Mouse (Mus musculus) forebrain, embryonic 12.5 days (tissue): ENCODE results near the gene Ift81. TPM values are rescaled to one million over a fixed set of nuclear protein-coding genes. Genes with fewer than 3 reads are reported as not detected.

Experiments used
- ATAC-seq: fragments of 200-750 bp; cut with Nextera tagmentation; 2 replicates; pipeline ENCODE4 v1.8.0; 2017; ENCODE audit warnings: moderate TSS enrichment; ENCODE audit not compliant: low FRiP score
- H3K27ac ChIP-seq: fragments of 300-500 bp; sonication (generic); 2 replicates; pipeline ENCODE4 v1.5.1; 2016; ENCODE audit warnings: mild to moderate bottlenecking
- H3K27me3 ChIP-seq: fragments of 300-500 bp; sonication (generic); 2 replicates; pipeline ENCODE4 v1.6.1; 2016; ENCODE audit warnings: mild to moderate bottlenecking
- H3K36me3 ChIP-seq: fragments of 300-500 bp; sonication (generic); replicated peaks from 2 replicates; pipeline ENCODE4 v1.6.1; 2016; ENCODE audit warnings: mild to moderate bottlenecking
- H3K4me1 ChIP-seq: fragments of 300-500 bp; sonication (generic); 2 replicates; pipeline ENCODE4 v1.6.1; 2016
- H3K4me2 ChIP-seq: fragments of 300-500 bp; sonication (generic); 2 replicates; pipeline ENCODE4 v1.6.1; 2016; ENCODE audit warnings: mild to moderate bottlenecking, moderate library complexity
- H3K4me3 ChIP-seq: fragments of 300-500 bp; sonication (generic); replicated peaks from 2 replicates; pipeline ENCODE4 v1.5.1; 2016; ENCODE audit warnings: mild to moderate bottlenecking
- H3K9ac ChIP-seq: fragments of 300-500 bp; sonication (generic); 2 replicates; pipeline ENCODE4 v1.6.1; 2016; ENCODE audit warnings: mild to moderate bottlenecking
- H3K9me3 ChIP-seq: fragments of 300-500 bp; sonication (generic); 2 replicates; pipeline ENCODE4 v1.6.1; 2016
- WGBS: fragments of 180-500 bp; shearing (Covaris S2); methylation state at CpG from one replicate; pipeline ENCODE4 v1.1.7; 2016; 5-methylcytosine and 5-hydroxymethylcytosine counted together
- polyA plus RNA-seq: library from polyadenylated mRNA; unstranded; fragments of >200 nt; fragmentation: Nextera tagmentation; extraction: Ambion mirVana; gene quantifications from 2 replicates; pipeline ENCODE4 v1.2.1, GENCODE M21; 2016

Gene Ift81
- polyA plus RNA-seq, 1 experiment from 2014 or later, result 54.7 TPM

DNA sequence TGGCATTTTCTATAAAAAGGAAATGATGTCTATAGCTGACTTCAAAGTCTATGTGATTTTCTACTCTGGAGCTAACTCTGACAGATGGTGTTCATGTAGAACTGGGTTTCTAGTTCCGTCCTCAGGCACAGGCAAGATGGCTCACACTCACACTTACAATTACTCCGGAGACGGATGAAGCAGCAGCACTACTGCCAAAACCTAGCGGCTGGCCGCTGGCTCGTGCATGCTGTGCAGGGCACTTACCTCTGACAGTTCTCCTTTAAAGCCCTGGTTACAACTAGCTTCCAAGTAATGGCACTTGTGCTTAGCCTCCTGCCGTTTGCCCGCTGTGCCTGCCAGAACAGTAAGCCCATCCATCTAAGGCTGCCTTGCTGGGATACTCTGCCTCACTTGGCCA, 47.7 kb downstream of the Ift81 start:
- H3K36me3 ChIP-seq, result peaks cover 57% of the 10 kb centered on the region
- no peaks in the 10 kb centered on the region for H3K9me3 ChIP-seq
- no peak overlapping the region for H3K9ac ChIP-seq
- no peaks in the 10 kb centered on the region for H3K27me3 ChIP-seq
- no peak for ATAC-seq
- WGBS, result 76% methylated on average over 8 of the region's 8 CpGs
- no peak overlapping the region for H3K4me2 ChIP-seq
- H3K4me1 ChIP-seq, result no peaks in the 10 kb centered on the region
- no peak overlapping the region for H3K4me3 ChIP-seq
- no peak overlapping the region for H3K27ac ChIP-seq

- H3K4me1 ChIP-seq, result no peaks in the 10 kb centered on the region
- H3K4me3 ChIP-seq, result no peak overlapping the region
- no peaks in the 10 kb centered on the region for H3K9me3 ChIP-seq
- no peak overlapping the region for H3K4me2 ChIP-seq
- no peaks in the 10 kb centered on the region for H3K27me3 ChIP-seq
- 87% methylated on average over 8 of the region's 8 CpGs for WGBS
- peaks cover 56% of the 10 kb centered on the region for H3K36me3 ChIP-seq
- no peak for ATAC-seq
- H3K27ac ChIP-seq, result no peak overlapping the region
- no peak overlapping the region for H3K9ac ChIP-seq
These were observed 53.7 kb downstream of the Ift81 start for GRCm38 (mm10) chr5:122560654-122561053.

GRCm38 (mm10) chr5:122558127-122558526, 56.2 kb downstream of the Ift81 start:
- H3K4me2 ChIP-seq, result no peak overlapping the region
- H3K4me1 ChIP-seq, result no peaks in the 10 kb centered on the region
- H3K4me3 ChIP-seq, result no peak overlapping the region
- ATAC-seq, result no peak
- 95% methylated on average over 10 of the region's 10 CpGs for WGBS
- peaks cover 43% of the 10 kb centered on the region for H3K36me3 ChIP-seq
- no peak overlapping the region for H3K27ac ChIP-seq
- no peaks in the 10 kb centered on the region for H3K9me3 ChIP-seq
- H3K27me3 ChIP-seq, result no peaks in the 10 kb centered on the region
- H3K9ac ChIP-seq, result no peak overlapping the region

DNA sequence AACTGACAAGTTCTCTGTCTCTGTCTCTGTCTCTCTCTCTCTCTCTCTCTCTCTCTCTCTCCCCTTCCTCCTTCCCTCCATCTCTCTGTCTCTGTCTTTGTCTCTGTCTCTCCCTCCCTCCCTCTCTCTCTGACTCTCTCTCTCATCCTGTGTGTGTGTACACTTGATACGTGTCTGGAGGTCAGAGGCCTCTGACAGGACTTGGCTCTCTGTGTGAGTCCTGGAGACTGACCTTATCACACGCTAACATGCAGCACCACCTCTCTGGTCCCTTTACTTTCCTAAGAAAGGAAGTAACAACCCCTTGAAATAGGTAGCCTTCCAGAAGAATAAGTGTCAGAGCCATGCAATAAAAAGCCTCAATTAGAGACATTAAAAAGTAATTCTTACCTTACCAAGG, 59.2 kb downstream of the Ift81 start:
- ATAC-seq, result no peak
- no peak overlapping the region for H3K27ac ChIP-seq
- no peaks in the 10 kb centered on the region for H3K27me3 ChIP-seq
- 79% methylated on average over 2 of the region's 2 CpGs for WGBS
- no peak overlapping the region for H3K4me3 ChIP-seq
- H3K4me1 ChIP-seq, result no peaks in the 10 kb centered on the region
- H3K36me3 ChIP-seq, result peaks cover 35% of the 10 kb centered on the region
- no peak overlapping the region for H3K4me2 ChIP-seq
- no peaks in the 10 kb centered on the region for H3K9me3 ChIP-seq
- H3K9ac ChIP-seq, result no peak overlapping the region

DNA sequence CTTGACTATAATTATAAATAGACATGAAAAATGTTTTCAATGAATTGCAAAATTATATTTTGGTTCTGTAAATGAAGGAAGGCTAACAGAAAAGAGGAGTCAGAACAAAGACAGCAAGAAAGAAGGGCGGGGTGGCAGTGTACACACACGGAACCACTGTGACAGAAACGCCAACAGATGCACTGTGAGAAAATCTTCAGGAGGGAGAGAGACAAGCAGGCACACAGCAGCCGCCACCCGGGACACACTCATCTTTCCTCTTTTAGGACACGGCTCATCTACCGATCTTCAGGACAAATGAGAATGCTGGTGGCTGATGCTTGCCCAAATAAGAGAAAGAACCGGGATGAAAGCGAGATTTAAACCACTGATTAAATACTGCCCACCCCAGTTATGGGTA, 61.7 kb downstream of the Ift81 start:
- no peak overlapping the region for H3K4me2 ChIP-seq
- no peaks in the 10 kb centered on the region for H3K27me3 ChIP-seq
- peaks cover 4% of the 10 kb centered on the region for H3K4me1 ChIP-seq
- 88% methylated on average over 9 of the region's 9 CpGs for WGBS
- ATAC-seq, result no peak
- H3K9me3 ChIP-seq, result no peaks in the 10 kb centered on the region
- no peak overlapping the region for H3K9ac ChIP-seq
- peaks cover 12% of the 10 kb centered on the region; the same call in 1 of the 2 replicates for H3K36me3 ChIP-seq
- no peak overlapping the region for H3K27ac ChIP-seq
- no peak overlapping the region for H3K4me3 ChIP-seq

- Histone ChIP-seq H3K36me3 (peaks cover 8% of the 10 kb centered on the region; the same call in 1 of the 2 replicates), H3K27me3 (no peaks in the 10 kb centered on the region), H3K4me2 (no peak overlapping the region), H3K4me3 (no peak overlapping the region), H3K4me1 (peaks cover 4% of the 10 kb centered on the region), H3K9ac (no peak overlapping the region), H3K27ac (no peak overlapping the region), H3K9me3 (no peaks in the 10 kb centered on the region)
- no peak for ATAC-seq
- 76% methylated on average over 8 of the region's 8 CpGs for WGBS
These were observed 63.9 kb downstream of the Ift81 start for GRCm38 (mm10) chr5:122550460-122550859.

DNA sequence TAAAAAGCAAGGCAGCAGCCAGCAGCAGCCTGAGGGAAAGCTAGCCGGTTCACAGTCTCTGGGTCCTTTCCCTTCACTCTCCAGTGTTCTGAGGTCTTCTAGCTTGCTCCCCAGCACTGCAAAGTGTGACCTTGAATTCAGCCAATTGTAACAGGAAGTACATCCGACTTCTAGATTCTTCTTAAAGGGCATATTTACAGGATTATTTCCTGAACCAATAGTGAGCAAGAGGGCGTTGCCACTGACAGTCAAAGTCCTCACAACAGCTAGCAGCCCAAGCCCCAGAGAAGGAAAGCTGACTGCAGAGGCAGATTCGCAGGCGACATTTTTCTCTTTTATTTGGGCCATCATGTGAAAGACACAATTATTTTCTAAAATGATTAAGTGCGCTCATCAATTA, 65.6 kb downstream of the Ift81 start:
- 69% methylated on average over 6 of the region's 6 CpGs for WGBS
- H3K4me1 ChIP-seq, result peaks cover 4% of the 10 kb centered on the region

GRCm38 (mm10) chr5:122547810-122548209, 66.5 kb downstream of the Ift81 start:
- no peak for ATAC-seq
- Histone ChIP-seq H3K27ac (no peak overlapping the region), H3K4me1 (peaks cover 4% of the 10 kb centered on the region), H3K9ac (no peak overlapping the region), H3K9me3 (no peaks in the 10 kb centered on the region), H3K36me3 (no peaks in the 10 kb centered on the region; the same call in 1 of the 2 replicates), H3K4me2 (no peak overlapping the region), H3K4me3 (no peak overlapping the region), H3K27me3 (no peaks in the 10 kb centered on the region)
- WGBS, result 38% methylated on average over 6 of the region's 6 CpGs

More for the DNA sequence above, 65.6 kb downstream of the Ift81 start:
- H3K27me3 ChIP-seq, result no peaks in the 10 kb centered on the region
- no peak for ATAC-seq
- H3K36me3 ChIP-seq, result peaks cover 4% of the 10 kb centered on the region; the same call in 1 of the 2 replicates
- no peaks in the 10 kb centered on the region for H3K9me3 ChIP-seq
- H3K27ac ChIP-seq, result no peak overlapping the region
- no peak overlapping the region for H3K4me3 ChIP-seq
- H3K4me2 ChIP-seq, result no peak overlapping the region
- no peak overlapping the region for H3K9ac ChIP-seq

DNA sequence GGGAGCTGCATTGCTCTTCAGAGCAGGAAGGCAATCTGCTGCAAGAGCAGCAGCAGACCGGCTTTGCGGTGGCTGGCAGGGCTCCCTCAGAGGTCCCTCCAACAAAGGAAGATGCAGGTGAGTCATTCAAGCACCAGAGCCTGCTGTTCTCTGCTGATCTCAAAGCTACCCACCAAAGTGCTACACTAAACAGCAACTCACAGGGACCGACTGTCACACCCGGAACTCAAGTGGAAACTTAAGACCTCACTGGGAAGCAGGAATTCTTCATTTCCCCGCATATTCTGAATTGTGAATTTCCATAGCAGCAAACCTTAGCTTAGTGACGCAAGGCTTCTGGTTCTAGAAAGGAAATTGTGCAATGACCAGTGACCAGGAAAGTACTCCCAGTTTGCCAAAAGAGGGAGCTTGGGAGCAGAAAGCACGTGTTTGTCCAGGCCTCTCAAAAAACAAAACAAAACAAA, 67.0 kb downstream of the Ift81 start:
- H3K27me3 ChIP-seq, result no peaks in the 10 kb centered on the region
- 68% methylated on average over 7 of the region's 7 CpGs for WGBS
- no peak for ATAC-seq
- no peak overlapping the region for H3K27ac ChIP-seq
- H3K9ac ChIP-seq, result no peak overlapping the region
- peaks cover 4% of the 10 kb centered on the region for H3K4me1 ChIP-seq
- no peaks in the 10 kb centered on the region for H3K9me3 ChIP-seq
- H3K4me2 ChIP-seq, result no peak overlapping the region
- H3K36me3 ChIP-seq, result no peaks in the 10 kb centered on the region; the same call in 1 of the 2 replicates
- no peak overlapping the region for H3K4me3 ChIP-seq

GRCm38 (mm10) chr5:122543392-122543791, 70.9 kb downstream of the Ift81 start:
- no peak overlapping the region for H3K4me3 ChIP-seq
- H3K9ac ChIP-seq, result no peak overlapping the region
- H3K4me2 ChIP-seq, result no peak overlapping the region
- H3K27ac ChIP-seq, result no peak overlapping the region
- 95% methylated on average over 6 of the region's 6 CpGs for WGBS
- H3K27me3 ChIP-seq, result no peaks in the 10 kb centered on the region
- peaks cover 4% of the 10 kb centered on the region for H3K4me1 ChIP-seq
- H3K9me3 ChIP-seq, result no peaks in the 10 kb centered on the region
- H3K36me3 ChIP-seq, result peaks cover 7% of the 10 kb centered on the region; the same call in 1 of the 2 replicates
- no peak for ATAC-seq

GRCm38 (mm10) chr5:122541871-122542270, 72.4 kb downstream of the Ift81 start:
- no peak overlapping the region for H3K27ac ChIP-seq
- 92% methylated on average over 8 of the region's 8 CpGs for WGBS
- no peaks in the 10 kb centered on the region for H3K4me1 ChIP-seq
- H3K36me3 ChIP-seq, result peaks cover 7% of the 10 kb centered on the region; the same call in 1 of the 2 replicates
- H3K9me3 ChIP-seq, result no peaks in the 10 kb centered on the region
- no peak for ATAC-seq
- H3K4me2 ChIP-seq, result no peak overlapping the region
- H3K9ac ChIP-seq, result no peak overlapping the region
- H3K27me3 ChIP-seq, result no peaks in the 10 kb centered on the region
- H3K4me3 ChIP-seq, result no peak overlapping the region

DNA sequence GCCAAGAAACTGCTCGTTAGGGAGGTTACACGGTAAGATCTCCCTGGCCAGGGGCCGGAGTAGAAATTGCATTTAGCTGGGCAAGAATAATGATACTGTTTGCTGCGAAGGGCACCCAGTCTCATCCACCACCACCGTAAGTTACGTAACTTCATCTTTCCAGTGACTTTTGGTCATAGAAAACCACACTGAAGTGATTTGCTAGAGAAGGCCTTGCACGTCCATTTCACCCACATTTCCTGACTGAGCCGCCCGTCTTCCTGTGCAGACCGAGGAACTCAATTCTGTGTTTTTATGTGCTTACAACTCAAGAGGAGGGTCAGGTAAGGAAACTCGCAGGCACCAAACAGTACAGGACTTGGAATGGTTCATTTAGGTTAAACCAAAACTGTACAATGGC, 76.2 kb downstream of the Ift81 start:
- no peak for ATAC-seq
- no peak overlapping the region for H3K4me3 ChIP-seq
- no peak overlapping the region for H3K9ac ChIP-seq
- H3K4me1 ChIP-seq, result no peaks in the 10 kb centered on the region
- 90% methylated on average over 11 of the region's 11 CpGs for WGBS
- H3K9me3 ChIP-seq, result no peaks in the 10 kb centered on the region
- peaks cover 7% of the 10 kb centered on the region; the same call in 1 of the 2 replicates for H3K36me3 ChIP-seq
- H3K4me2 ChIP-seq, result no peak overlapping the region
- no peaks in the 10 kb centered on the region for H3K27me3 ChIP-seq
- H3K27ac ChIP-seq, result no peak overlapping the region

- whole genome bisulfite sequencing, result 97% methylated on average over 5 of the region's 5 CpGs
- Histone ChIP-seq H3K27me3 (no peaks in the 10 kb centered on the region), H3K9me3 (no peaks in the 10 kb centered on the region), H3K9ac (no peak overlapping the region), H3K4me1 (no peaks in the 10 kb centered on the region), H3K27ac (no peak overlapping the region), H3K4me3 (no peak overlapping the region), H3K4me2 (no peak overlapping the region), H3K36me3 (peaks cover 7% of the 10 kb centered on the region; the same call in 1 of the 2 replicates)
- no peak for ATAC-seq
These were observed 76.7 kb downstream of the Ift81 start for GRCm38 (mm10) chr5:122537654-122538053.
